ENCODE assay signal across 12 mouse cellular contexts in the genomic region with DNA sequence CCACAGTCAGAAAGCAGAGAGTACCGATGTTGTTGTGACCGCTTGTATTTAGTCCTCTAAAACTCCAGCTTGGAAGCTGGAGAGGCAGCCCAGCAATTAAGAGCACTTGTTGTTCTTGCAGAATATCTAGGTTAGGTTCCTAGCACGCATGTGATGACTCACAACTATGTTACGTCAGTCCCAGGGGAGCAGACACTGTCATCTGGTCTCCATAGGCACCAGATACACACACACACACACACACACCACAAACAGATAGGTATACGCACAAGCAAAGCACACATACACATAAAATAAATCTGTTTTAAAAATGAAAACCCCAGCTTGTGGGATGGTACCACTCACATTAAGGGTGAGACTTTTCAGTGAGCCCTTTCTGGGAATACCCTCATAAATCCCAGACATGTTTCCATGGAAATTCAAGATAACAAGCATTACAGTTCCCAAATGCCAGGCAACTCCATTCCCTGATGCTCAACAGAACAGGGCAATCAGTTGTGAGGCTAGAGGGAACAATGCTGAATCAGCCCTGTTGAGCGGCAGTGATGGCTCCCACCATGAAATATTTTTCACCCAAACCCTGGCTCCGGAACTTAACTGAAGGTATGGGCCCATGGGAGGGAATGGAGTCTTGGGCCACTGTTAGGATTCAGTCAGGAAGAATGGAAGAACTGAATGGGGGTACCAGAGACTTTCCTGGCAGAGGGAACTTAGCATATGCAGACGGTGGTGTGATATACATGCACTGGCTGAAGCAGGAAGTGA. TPM values are rescaled to one million over a fixed set of nuclear protein-coding genes. Genes with fewer than 3 reads are reported as not detected.
A peak's percentile ranks its signal among the peaks of the same experiment; 100 is the strongest.
DNase-seq lines count a peak whose midpoint lies in the region; ATAC-seq lines count a peak whose summit lies in the region.
"Had no signal": no experiment of that assay in that cellular context is flagged by ENCODE, and none has a peak within 500 bp of the region (broad histone marks: within the 10 kb centered on the region; RNA-seq: fewer than 3 reads in every experiment).

No protein-coding gene starts in this region.

- no peak overlapping the region for H3K4me2 ChIP-seq in heart, embryonic 15.5 days
- H3K4me2 ChIP-seq in kidney, embryonic 15.5 days, result no peak overlapping the region
- H3K4me2 ChIP-seq: forebrain, embryonic 15.5 days; limb, embryonic 13.5 days; lung, embryonic 15.5 days had no signal

- no peaks in the 10 kb centered on the region for H3K27me3 ChIP-seq in heart, embryonic 15.5 days
- no peaks in the 10 kb centered on the region for H3K27me3 ChIP-seq in kidney, embryonic 15.5 days
- H3K27me3 ChIP-seq: forebrain, embryonic 15.5 days; limb, embryonic 13.5 days; lung, embryonic 15.5 days had no signal

- peaks cover 12% of the 10 kb centered on the region; the same call in 1 of the 2 replicates for H3K4me1 ChIP-seq in brown adipose tissue, adult 24 weeks (ENCODE audit: control insufficient read depth, insufficient read depth, insufficient read length, low read length)
- peaks cover 26% of the 10 kb centered on the region for H3K4me1 ChIP-seq in heart, embryonic 15.5 days (replicated peaks)
- H3K4me1 ChIP-seq in kidney, embryonic 15.5 days, result peaks cover 25% of the 10 kb centered on the region
- H3K4me1 ChIP-seq: forebrain, embryonic 15.5 days had no signal

- H3K4me3 ChIP-seq in brown adipose tissue, adult 24 weeks (ENCODE audit: insufficient read depth, low read depth, low read length), result no peak overlapping the region
- H3K4me3 ChIP-seq in heart, embryonic 15.5 days, result no peak overlapping the region
- no peak overlapping the region for H3K4me3 ChIP-seq in kidney, embryonic 15.5 days (replicated peaks)
- H3K4me3 ChIP-seq: forebrain, embryonic 15.5 days; limb, embryonic 13.5 days; lung, embryonic 15.5 days had no signal

- peak; percentile 53 for DNase-seq in lung, postnatal 25 days (ENCODE audit: low spot score)
- no peak for DNase-seq in lung, postnatal 10 days
- DNase-seq in cerebellum, adult 8-10 months, result no peak
- DNase-seq: cerebellum, adult 2 months; kidney, adult 18-20 months had no signal

- no peaks in the 10 kb centered on the region for H3K9me3 ChIP-seq in heart, embryonic 15.5 days (replicated peaks)
- H3K9me3 ChIP-seq in kidney, embryonic 15.5 days (replicated peaks), result no peaks in the 10 kb centered on the region
- H3K9me3 ChIP-seq: forebrain, embryonic 15.5 days; limb, embryonic 13.5 days; lung, embryonic 15.5 days had no signal

- no peak for ATAC-seq in heart, embryonic 15.5 days (replicated peaks; ENCODE audit: insufficient number of reproducible peaks, insufficient read depth, low FRiP score, low read depth)
- ATAC-seq in inflammation-experienced regulatory T-cells, adult 6 months, result no peak
- no peak for ATAC-seq in kidney, embryonic 15.5 days (replicated peaks; ENCODE audit: low FRiP score)
- ATAC-seq: forebrain, embryonic 15.5 days had no signal

- 67% methylated on average over 8 of the region's 8 CpGs for WGBS in heart, embryonic 15.5 days
- WGBS in kidney, embryonic 15.5 days, result 87% methylated on average over 8 of the region's 8 CpGs

- H3K36me3 ChIP-seq in heart, embryonic 15.5 days, result no peaks in the 10 kb centered on the region
- no peaks in the 10 kb centered on the region for H3K36me3 ChIP-seq in kidney, embryonic 15.5 days
- H3K36me3 ChIP-seq: forebrain, embryonic 15.5 days; limb, embryonic 13.5 days; lung, embryonic 15.5 days had no signal

- H3K9ac ChIP-seq in heart, embryonic 15.5 days, result no peak overlapping the region
- H3K9ac ChIP-seq in kidney, embryonic 15.5 days, result no peak overlapping the region
- H3K9ac ChIP-seq: forebrain, embryonic 15.5 days; limb, embryonic 13.5 days; lung, embryonic 15.5 days had no signal

- H3K27ac ChIP-seq in brown adipose tissue, adult 24 weeks (replicated peaks; ENCODE audit: low read depth, low read length), result peak overlapping the region; percentile 8; the same call in 1 of the 2 replicates
- H3K27ac ChIP-seq in heart, embryonic 15.5 days, result peak overlapping the region; percentile 37; the same call in 1 of the 2 replicates
- no peak overlapping the region for H3K27ac ChIP-seq in kidney, embryonic 15.5 days
- H3K27ac ChIP-seq: forebrain, embryonic 15.5 days; limb, embryonic 13.5 days; lung, embryonic 15.5 days had no signal

RNA-seq across cellular contexts. Expression of a gene that starts 34.4 kb away (rescaled TPM):
- 4,010 and 5,287 TPM in 2 replicates for polyA plus RNA-seq in brown adipose tissue, adult 24 weeks (2012; ENCODE audit: insufficient read depth, insufficient read length, missing spikeins)
- polyA plus RNA-seq in heart, embryonic 15.5 days (2015; fragmentation: Nextera tagmentation; extraction: Ambion mirVana), result 1,879 and 1,985 TPM in 2 replicates
- 1,000 to 10,000 TPM; 1,678 to 2,599 (median 2,226) TPM for polyA plus RNA-seq in inflammation-experienced regulatory T-cells, adult 6 months (2017; shearing (Covaris generic))
- polyA plus RNA-seq in kidney, embryonic 15.5 days (2015; fragmentation: Nextera tagmentation; extraction: Ambion mirVana), result 1,594 and 1,598 TPM in 2 replicates

RNA-seq across cellular contexts. Expression of a gene that starts 46.6 kb away (rescaled TPM):
- polyA plus RNA-seq in brown adipose tissue, adult 24 weeks (2012; ENCODE audit: insufficient read depth, insufficient read length, missing spikeins), result 2.5 and 7.4 TPM in 2 replicates
- polyA plus RNA-seq in heart, embryonic 15.5 days (2015; fragmentation: Nextera tagmentation; extraction: Ambion mirVana), result 56.9 and 72.6 TPM in 2 replicates
- polyA plus RNA-seq in inflammation-experienced regulatory T-cells, adult 6 months (2017; shearing (Covaris generic)), result 10 to 100 TPM; 11.4 to 57.7 (median 18.4) TPM
- polyA plus RNA-seq in kidney, embryonic 15.5 days (2015; fragmentation: Nextera tagmentation; extraction: Ambion mirVana), result 105 and 112 TPM in 2 replicates

RNA-seq across cellular contexts. Expression of a gene that starts 55.5 kb away (rescaled TPM):
- polyA plus RNA-seq in brown adipose tissue, adult 24 weeks (2012; ENCODE audit: insufficient read depth, insufficient read length, missing spikeins), result not detected in 2 replicates
- 0.19 and 0.25 TPM in 2 replicates for polyA plus RNA-seq in heart, embryonic 15.5 days (2015; fragmentation: Nextera tagmentation; extraction: Ambion mirVana)
- under 1 TPM in 1 of 3 experiments, not detected in 2; 0.21 TPM for polyA plus RNA-seq in inflammation-experienced regulatory T-cells, adult 6 months (2017; shearing (Covaris generic))
- 1.4 and 1.7 TPM in 2 replicates for polyA plus RNA-seq in kidney, embryonic 15.5 days (2015; fragmentation: Nextera tagmentation; extraction: Ambion mirVana)

RNA-seq across cellular contexts. Expression of a gene that starts 55.5 kb away (rescaled TPM):
- 4.8 and 7.5 TPM in 2 replicates for polyA plus RNA-seq in brown adipose tissue, adult 24 weeks (2012; ENCODE audit: insufficient read depth, insufficient read length, missing spikeins)
- 21.8 and 30.0 TPM in 2 replicates for polyA plus RNA-seq in heart, embryonic 15.5 days (2015; fragmentation: Nextera tagmentation; extraction: Ambion mirVana)
- polyA plus RNA-seq in inflammation-experienced regulatory T-cells, adult 6 months (2017; shearing (Covaris generic)), result not detected
- 28.0 and 34.3 TPM in 2 replicates for polyA plus RNA-seq in kidney, embryonic 15.5 days (2015; fragmentation: Nextera tagmentation; extraction: Ambion mirVana)
